Mouse (Mus musculus): ENCODE measurements around the gene Coq7. TPM values are rescaled to one million over a fixed set of nuclear protein-coding genes. Genes with fewer than 3 reads are reported as not detected.

Gene Coq7
- total RNA-seq, 2 experiments from 2014 or later = 51.9 to 53.5 TPM

DNA sequence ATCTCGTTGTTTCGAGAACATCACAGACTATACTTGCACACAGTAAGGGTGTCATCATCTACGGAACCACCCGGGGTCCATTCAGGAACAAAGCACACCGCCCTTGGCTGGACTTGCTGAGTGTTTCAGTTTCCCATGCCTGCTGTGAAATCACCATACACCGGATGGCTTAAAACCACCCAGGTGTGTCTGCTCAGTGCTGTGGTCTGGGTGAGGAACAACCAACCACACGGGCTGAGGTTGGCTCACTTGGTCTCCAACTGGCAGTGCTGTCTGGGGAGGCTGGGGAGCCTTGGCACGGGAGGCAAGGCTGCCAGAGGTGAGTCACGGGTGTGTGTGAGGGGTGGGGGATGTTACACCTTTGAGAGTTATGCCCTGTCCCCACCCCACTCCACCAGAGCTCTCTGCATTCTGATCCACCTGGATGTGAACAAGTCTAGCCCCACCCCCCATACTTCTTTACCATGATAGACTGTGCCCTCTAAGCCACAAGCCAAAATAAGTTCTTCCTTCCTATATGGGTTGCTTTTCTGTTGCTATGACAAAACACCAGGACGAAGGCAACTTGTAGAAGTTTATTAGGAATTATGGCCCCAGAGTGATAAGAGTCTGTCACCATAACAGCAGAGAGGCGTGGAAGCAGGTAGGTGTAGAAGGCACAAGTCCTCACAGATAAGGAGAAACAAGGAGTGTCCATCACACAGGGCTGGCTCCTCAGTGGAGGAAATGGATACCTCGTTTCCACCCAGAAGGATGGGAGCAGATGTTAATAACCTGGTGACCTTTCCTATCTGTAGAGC is 34.0 kb downstream of the Coq7 start:
- intact Hi-C loops (cut with DNase I) = no loop called here
- DNase-seq = no peak

DNA sequence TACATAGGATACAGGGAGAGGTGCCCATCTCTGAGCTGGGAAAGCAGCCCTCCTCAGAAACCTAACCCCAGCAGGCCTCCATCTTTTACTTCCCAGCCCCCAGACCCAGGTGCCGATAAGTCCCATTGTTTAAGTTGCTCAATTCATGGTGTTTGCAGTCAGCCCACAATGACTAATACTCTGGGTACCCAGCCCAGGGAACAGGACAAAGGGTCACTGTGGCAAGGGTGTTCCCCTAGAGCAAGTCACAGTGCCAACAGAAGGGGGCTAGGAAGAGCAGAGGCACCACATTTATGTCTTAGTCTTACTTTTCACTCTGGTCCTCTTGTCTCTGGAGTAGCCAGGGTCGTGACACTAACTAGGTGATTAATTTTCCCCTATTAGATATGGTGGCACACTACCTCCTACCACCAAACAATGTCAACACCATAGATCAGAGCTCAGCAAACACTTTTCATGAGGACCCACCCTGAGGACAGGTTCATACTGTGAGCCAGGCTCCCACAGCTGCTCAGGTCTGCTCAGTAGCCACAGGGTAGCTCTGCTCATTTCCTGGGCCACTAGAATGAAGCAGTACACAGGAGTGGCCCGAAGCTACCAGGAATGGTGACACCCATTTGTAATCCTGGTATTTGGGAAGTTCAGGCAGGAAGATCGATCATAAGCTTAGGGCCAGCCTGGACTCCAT is 38.1 kb downstream of the Coq7 start:
- intact Hi-C loops (cut with DNase I) = no loop called here
- no peak for DNase-seq

GRCm38 (mm10) chr7:118493892-118494291 is 39.3 kb downstream of the Coq7 start:
- intact Hi-C loops (cut with DNase I) = loop anchor here (2.0 kb wide), 1 partner anchor 45 kb away; the partner anchor contains the start of gene Syt17
- DNase-seq = no peak

DNA sequence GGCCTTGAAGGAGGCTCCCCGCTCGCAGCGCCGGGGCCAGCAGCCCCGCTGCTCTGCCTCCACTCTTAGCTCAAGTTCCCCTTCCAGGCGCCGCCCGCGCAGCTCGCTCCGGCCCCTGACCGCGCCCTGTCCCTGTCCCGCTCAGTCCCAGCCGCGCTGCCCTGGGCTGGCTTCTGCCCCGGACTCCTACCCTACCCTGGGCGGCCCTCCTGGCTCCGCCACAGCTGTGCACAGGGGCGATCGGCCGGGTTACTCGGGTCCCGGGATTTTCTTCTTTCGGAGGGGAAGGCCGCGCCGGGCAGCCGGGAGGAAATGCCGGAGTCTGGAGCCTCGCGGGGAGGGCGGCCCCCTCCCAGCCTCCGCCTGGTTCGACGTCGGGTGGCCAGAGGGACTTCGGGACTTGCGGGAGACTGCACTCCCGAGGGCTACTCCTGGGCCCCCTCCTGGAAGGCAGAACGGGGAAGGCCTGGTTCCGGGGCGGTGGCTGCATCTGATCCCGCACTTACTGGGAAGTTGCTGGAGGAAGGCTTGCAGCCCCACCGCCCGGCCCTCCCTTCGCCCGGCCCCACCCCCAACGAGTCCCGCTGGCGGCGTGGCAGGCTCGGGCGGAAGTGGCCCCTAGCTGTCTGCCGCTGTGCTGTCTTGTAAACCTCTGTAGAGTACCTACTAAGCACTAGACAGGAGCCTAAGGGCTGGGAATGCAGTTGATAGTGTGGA is 41.6 kb downstream of the Coq7 start, which contains the start of gene Itpripl2:
Gene Itpripl2 (minus strand): TSS at position 545 of the 717 bp plus-strand sequence.
- DNase-seq = peak; percentile 80 to 82
- intact Hi-C loops (cut with DNase I) = loop anchor here (2.0 kb wide), 2 partner anchors 43 to 79 kb away; partner anchors contain the start of gene Syt17

DNA sequence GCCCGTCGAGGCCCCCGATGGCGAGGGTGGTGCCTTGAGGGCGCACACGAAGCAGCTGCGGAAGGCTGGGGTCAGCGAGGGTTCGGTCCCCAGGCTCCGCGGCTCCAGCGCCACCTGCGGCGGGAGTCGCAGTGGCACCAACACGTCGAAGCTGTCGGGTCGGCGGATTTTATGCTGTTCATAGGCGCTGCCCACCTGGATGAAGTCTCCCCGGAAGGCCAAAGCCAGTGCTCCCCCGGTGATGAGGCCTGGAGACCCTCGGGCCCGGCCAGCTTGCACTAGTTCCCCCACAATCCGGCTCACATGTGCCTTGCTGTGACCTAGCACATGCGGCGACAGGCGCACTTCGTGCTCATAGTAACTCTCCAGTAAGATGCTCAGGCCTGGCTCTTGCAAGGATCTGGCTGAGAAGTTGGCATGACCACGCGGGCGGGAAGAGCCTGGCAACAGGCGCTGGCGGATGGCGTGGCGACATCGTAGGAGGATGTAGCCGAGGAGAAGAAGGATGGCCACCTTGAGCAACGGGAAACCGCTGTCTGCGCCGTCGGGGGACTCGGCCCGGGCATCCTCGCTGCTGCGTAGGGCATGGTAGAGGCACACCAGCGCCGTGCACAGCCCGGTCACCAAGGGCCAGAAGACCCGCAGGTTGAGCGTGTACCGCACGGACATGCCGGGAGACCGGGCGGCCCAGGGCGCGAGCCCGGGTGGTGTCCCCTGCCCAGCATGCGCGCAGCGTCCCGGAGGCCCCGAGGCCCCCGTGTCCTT is 42.3 kb downstream of the Coq7 start:
- intact Hi-C loops (cut with DNase I) = loop anchor here (2.0 kb wide), 1 partner anchor 78 kb away; no protein-coding TSS in a partner anchor
- peak in 1 of 2 experiments; percentile 36 for DNase-seq

DNA sequence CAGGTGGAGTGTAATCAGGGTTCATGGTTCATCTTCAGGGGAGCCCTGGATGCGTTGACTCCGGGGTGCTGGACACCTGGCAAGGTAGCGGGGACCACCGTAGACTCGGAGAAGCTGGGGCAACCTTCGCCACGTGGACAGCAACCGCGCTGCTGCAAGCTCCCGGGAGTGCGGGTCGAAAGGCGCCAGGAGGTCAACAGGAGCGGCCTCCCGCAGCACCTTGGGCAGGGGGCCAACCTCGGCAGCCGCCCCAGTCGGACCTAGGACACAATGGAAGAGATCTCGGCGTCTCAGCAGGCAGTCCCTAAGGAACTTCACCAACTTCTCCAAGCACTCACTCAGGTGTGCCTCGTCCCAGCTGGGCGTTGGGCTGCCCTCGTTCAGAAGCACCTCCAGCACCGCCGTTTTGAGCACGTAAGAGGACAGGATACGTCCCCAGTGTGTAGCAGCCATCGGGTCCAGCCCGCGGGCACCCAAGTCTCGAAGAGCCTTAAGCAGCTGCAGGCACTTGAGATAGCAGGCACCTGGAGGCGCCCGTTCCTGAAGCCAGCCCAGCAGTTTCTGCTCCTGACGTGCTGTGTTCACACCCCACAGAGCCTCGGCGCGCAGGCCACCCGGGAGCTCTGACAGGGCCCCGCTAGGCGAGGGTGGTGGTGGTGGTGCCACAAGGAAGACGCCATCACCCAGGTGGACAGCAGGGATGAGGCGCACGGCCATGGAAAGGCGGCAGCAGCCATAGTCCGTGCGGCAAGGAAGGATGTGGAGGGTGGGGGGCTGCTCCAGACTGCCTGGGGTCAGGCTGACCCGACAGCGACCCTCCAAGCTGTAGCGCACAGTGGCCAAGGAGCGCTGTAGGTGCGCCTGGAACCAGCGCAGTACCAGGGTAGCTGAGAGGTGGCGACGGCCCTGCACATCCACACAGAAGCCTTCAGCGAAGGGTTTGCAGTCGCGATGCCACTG is 43.2 kb downstream of the Coq7 start:
- DNase-seq = peak in 1 of 2 experiments; percentile 25
- intact Hi-C loops (cut with DNase I) = loop anchor here (2.0 kb wide), 1 partner anchor 77 kb away; no protein-coding TSS in a partner anchor

DNA sequence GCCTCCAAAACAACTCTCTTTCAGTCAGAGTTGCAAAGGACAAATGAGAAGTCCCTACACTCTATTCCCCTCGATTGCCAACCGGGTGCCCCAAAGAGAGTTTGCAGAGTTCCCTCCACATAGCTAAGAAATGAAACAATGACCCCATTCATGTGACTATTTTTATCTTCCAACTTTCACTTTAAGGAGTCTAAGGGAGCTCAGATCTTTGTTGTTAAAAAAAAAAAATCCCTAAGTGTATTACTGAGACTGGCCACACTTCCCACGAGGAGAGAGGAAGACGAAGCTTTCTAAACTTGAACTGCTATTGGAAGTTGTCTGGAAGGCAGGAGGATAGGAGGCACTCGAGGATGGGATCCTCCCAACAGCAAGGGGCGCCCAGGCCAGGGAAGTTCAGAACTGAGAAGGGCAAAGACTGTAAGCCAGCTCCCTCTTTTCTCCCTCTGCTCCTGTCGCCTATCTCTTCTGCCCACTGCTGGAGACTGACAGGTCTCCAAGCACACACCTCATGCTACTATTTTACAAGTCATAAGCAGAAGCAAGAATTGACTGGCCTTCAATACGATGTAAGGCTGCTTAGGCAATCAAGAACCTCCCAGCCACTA is 45.0 kb downstream of the Coq7 start:
- intact Hi-C loops (cut with DNase I) = no loop called here
- DNase-seq = no peak

DNA sequence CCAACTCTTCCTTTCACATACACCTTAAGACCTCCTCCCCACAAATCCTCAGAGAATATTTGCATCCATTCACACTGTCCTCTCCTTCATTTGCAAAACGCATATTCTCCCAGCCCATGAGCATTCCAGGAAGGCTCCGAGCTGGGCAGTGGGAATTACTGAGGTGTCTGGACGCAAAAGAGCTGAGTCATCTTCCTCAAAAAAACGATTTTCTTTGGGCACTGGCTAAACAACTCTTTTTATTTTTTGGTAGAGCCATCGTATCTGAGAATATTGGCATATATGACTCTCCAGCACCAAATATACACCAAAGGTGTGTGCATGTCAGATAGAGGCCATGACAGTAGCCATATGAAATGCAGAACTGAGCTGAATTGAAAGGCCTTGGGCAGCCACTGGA is 46.2 kb downstream of the Coq7 start:
- no peak for DNase-seq
- intact Hi-C loops (cut with DNase I) = no loop called here

DNA sequence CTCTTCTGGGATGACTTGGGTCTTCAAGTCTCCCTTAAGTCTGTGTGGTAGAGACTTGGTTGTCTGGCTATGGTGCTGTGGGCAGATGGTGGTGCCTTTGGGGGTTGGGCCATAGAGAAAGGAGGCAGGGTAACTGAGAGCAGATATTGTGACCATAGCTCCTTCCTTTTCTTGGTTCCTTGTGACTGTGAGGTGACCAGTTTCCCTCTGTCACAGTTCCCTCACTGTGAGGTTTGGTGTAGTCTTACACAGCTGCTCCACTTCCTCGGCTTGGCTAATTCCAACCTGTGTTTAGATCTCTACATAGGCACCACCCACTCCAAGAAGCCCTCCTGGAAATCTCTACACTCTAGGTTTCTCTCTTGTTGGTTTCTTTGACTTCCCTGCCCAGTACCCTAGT is 49.2 kb downstream of the Coq7 start:
- intact Hi-C loops (cut with DNase I) = no loop called here
- DNase-seq = no peak

DNA sequence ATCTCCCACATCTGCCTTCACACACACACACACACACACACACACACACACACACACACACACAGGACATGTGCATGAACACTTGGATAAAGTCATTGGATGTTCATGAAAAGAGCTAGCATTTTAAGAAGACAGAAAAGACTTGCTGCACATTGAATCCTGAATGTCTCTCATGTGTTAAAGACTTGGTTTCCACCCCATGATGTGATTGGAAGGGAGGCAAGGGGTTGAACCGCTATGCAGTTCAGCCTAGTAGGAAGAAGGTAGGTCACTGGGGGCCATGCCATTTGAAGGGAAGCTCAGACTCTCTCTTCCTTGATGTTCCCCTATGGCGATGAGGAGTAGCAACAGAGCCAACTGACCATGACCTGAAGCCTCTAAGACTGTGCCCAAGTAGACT is 51.2 kb downstream of the Coq7 start:
- intact Hi-C loops (cut with DNase I) = no loop called here
- no peak for DNase-seq

GRCm38 (mm10) chr7:118481047-118481810 is 51.9 kb downstream of the Coq7 start:
- intact Hi-C loops (cut with DNase I) = no loop called here
- DNase-seq = no peak

DNA sequence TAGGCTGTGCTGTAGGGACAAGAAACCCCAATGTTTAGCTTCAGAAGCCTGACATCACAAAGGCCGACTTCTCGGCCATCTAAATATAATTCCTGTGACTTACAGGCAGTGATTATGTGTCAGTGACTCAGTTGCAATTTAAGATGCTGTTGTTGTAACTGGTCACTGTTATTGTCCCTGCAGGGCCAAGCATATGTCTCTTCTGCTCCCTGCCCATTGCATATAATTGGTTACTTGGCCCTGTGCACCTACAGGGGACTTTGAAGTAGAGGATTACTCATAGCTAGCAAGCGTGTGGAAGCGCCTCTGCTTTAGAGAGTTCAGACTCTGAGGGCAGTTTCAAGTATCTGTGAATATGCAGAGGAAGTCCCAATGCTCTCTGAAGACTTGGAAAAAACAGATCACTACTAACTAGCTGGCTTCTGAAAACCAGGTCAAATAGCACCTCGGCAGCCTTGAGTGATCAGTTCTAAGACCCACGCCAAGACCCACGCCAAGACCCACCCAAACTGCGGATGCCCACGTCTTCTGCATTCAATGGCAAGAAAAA is 52.9 kb downstream of the Coq7 start:
- no peak for DNase-seq
- intact Hi-C loops (cut with DNase I) = no loop called here

GRCm38 (mm10) chr7:118478835-118479312 is 54.3 kb downstream of the Coq7 start:
- intact Hi-C loops (cut with DNase I) = no loop called here
- DNase-seq = peak; percentile 51 to 66

- DNase-seq = no peak
- intact Hi-C loops (cut with DNase I) = no loop called here
These were observed 56.7 kb downstream of the Coq7 start for GRCm38 (mm10) chr7:118476428-118476827.

- peak; percentile 25 to 35 for DNase-seq
- intact Hi-C loops (cut with DNase I) = no loop called here
These were observed 58.0 kb downstream of the Coq7 start for GRCm38 (mm10) chr7:118475008-118475705.

DNA sequence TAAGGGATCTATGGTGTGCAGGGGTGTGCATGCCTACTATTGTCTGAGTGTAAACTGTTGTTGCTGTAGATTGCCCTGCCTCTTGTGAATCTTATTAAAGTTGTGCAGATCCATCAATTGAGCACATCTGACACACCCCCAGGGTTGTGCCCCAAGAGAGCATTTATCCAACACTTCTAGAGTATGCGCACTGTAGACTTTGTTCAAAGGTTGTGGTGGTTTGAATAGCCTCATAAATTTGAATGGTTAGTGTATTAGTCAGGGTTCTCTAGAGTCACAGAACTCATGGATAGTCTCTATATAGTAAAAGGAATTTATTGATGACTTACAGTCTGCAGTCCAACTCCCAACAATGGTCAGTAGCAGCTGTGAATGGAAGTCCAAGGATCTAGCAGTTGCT is 60.3 kb downstream of the Coq7 start:
- DNase-seq = no peak
- intact Hi-C loops (cut with DNase I) = no loop called here

- intact Hi-C loops (cut with DNase I) = no loop called here
- DNase-seq = no peak
These were observed 65.1 kb downstream of the Coq7 start for GRCm38 (mm10) chr7:118468060-118468459.
